Mouse (Mus musculus): Measurements from ENCODE around the gene Acsbg2. TPM values are rescaled to one million over a fixed set of nuclear protein-coding genes. Genes with fewer than 3 reads are reported as not detected.

Gene Acsbg2
- polyA plus RNA-seq (2014; fragmentation: Illumina TruSeq; extraction: RNeasy Lipid Tissue Mini Kit (QIAGEN cat#74804); ENCODE audit: low read depth, low replicate concordance), result 42.7 TPM

DNA sequence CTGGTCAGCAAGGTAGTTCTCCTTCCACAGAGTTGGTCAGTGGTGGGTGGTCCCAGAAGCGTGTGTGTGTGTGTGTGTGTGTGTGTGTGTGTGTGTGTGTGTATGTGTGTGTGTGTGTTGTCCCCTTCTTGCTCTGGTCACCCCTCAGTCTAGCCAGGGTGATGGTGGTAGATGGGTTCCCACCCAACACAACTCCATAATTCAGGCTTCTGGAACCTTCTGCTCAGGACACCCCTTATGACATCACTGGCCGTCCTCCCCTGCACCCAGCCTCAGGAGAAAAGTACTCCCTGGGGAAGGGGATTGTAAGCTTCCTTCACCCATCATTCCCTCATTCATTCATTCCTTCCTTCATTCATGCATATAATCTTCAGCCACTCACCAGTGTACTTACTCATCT, at the start of gene Acsbg2:
Gene Acsbg2, minus strand, starts transcription at position 211 of the 400 bp plus-strand sequence.

DNA sequence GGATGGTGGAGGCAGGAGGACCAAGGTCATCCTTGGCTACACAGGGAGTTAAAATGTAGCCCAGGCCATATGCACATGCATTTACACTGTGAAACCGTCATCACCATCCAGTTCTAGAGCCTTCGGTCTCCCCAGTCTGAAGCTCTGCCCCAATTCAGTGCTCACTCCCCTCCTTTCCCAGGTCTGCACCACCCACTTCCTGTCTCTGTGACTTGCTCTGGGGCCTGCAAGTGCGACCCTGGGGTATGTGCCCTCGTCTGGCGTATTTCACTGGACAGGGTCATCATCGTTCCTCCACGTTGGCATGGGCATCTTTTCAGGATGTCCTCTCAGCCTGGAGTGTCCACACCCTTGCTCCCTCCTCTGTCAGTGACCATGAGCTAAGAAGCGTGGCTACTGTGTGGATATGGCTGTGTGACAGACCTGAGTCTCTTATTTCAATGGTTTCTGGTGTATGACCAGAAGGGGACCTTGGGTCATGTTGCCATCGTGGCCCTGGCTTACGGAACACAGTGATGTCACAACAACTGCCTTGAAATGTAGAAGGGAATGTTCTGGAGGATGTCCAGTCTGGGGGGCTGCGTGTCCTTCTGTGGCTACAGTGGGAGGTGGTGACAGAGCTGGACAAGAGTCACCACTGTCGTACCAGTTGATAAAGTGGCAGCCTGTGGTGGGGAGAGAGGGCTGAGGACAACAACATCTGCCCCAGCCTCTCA, 847 bp upstream of the Acsbg2 start, which contains the start of gene 1700061G19Rik:
Gene 1700061G19Rik, plus strand, starts transcription at position 542 of the 716 bp plus-strand sequence.

DNA sequence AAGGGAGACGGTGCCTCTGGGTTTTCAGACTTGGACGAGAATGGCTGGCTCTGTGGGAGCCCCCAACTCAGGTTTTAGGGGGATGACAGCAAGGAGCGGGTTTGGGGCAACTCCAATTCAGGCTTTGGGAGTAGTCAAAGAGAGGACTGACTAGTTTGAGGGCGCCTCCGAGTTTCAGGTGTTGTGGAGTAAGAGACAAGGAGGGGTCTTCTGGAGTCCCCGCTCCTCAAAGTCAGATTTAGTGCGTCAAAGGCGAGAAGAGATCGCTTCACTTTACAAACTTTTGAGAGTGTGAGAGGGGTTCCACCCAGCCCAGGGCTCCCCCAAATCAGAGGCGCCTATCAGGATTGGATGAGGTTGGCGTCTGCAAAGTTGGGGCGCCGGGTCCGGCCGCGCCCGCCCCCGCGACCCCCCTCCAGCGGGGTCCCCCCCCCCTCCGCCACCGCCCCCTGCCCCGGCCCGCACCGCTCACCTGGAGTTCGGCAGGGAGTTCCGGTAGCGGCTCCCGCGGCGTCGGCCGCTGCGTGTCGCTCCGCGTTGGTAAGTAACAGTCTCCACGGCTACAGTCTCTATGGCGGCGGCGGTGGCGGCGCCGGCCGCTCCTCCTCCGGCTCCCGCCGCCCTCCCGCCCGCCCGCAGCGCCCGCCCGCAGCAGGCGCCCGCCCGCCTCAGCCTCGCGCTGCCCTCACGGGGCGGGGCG, 43.7 kb downstream of the Acsbg2 start, which contains the start of gene Rfx2:
Gene Rfx2, minus strand, starts transcription at position 603 of the 700 bp plus-strand sequence.

Other genes with a start within 250 kb of the Acsbg2 start
- gene Lonp1, start 247.6 kb downstream of the Acsbg2 start, polyA plus RNA-seq (2014; fragmentation: Illumina TruSeq; extraction: RNeasy Lipid Tissue Mini Kit (QIAGEN cat#74804); ENCODE audit: low read depth, low replicate concordance), result 1.8 TPM
- 111 TPM for gene Catsperd, start 246.3 kb downstream of the Acsbg2 start, polyA plus RNA-seq (2014; fragmentation: Illumina TruSeq; extraction: RNeasy Lipid Tissue Mini Kit (QIAGEN cat#74804); ENCODE audit: low read depth, low replicate concordance)
- 4.0 TPM for gene Ranbp3, start 201.2 kb downstream of the Acsbg2 start, polyA plus RNA-seq (2014; fragmentation: Illumina TruSeq; extraction: RNeasy Lipid Tissue Mini Kit (QIAGEN cat#74804); ENCODE audit: low read depth, low replicate concordance)
- gene Ndufa11, start 156.7 kb downstream of the Acsbg2 start, polyA plus RNA-seq (2014; fragmentation: Illumina TruSeq; extraction: RNeasy Lipid Tissue Mini Kit (QIAGEN cat#74804); ENCODE audit: low read depth, low replicate concordance), result not detected
- gene Vmac, start 156.4 kb downstream of the Acsbg2 start, polyA plus RNA-seq (2014; fragmentation: Illumina TruSeq; extraction: RNeasy Lipid Tissue Mini Kit (QIAGEN cat#74804); ENCODE audit: low read depth, low replicate concordance), result 3.3 TPM
- not detected for gene Nrtn, start 116.9 kb downstream of the Acsbg2 start, polyA plus RNA-seq (2014; fragmentation: Illumina TruSeq; extraction: RNeasy Lipid Tissue Mini Kit (QIAGEN cat#74804); ENCODE audit: low read depth, low replicate concordance)
- 1.3 TPM for gene Dus3l, start 109.7 kb downstream of the Acsbg2 start, polyA plus RNA-seq (2014; fragmentation: Illumina TruSeq; extraction: RNeasy Lipid Tissue Mini Kit (QIAGEN cat#74804); ENCODE audit: low read depth, low replicate concordance)
- not detected for gene Prr22, start 104.2 kb downstream of the Acsbg2 start, polyA plus RNA-seq (2014; fragmentation: Illumina TruSeq; extraction: RNeasy Lipid Tissue Mini Kit (QIAGEN cat#74804); ENCODE audit: low read depth, low replicate concordance)
- 13.6 TPM for gene Rfx2, start 43.4 kb downstream of the Acsbg2 start, polyA plus RNA-seq (2014; fragmentation: Illumina TruSeq; extraction: RNeasy Lipid Tissue Mini Kit (QIAGEN cat#74804); ENCODE audit: low read depth, low replicate concordance)
- gene 1700061G19Rik, start 1.0 kb upstream of the Acsbg2 start, polyA plus RNA-seq (2014; fragmentation: Illumina TruSeq; extraction: RNeasy Lipid Tissue Mini Kit (QIAGEN cat#74804); ENCODE audit: low read depth, low replicate concordance), result 44.1 TPM
- gene Mllt1, start 61.0 kb upstream of the Acsbg2 start, polyA plus RNA-seq (2014; fragmentation: Illumina TruSeq; extraction: RNeasy Lipid Tissue Mini Kit (QIAGEN cat#74804); ENCODE audit: low read depth, low replicate concordance), result 1.9 TPM
- not detected for gene Acer1, start 107.7 kb upstream of the Acsbg2 start, polyA plus RNA-seq (2014; fragmentation: Illumina TruSeq; extraction: RNeasy Lipid Tissue Mini Kit (QIAGEN cat#74804); ENCODE audit: low read depth, low replicate concordance)
- gene Clpp, start 115.9 kb upstream of the Acsbg2 start, polyA plus RNA-seq (2014; fragmentation: Illumina TruSeq; extraction: RNeasy Lipid Tissue Mini Kit (QIAGEN cat#74804); ENCODE audit: low read depth, low replicate concordance), result 0.98 TPM
- gene Alkbh7, start 122.9 kb upstream of the Acsbg2 start, polyA plus RNA-seq (2014; fragmentation: Illumina TruSeq; extraction: RNeasy Lipid Tissue Mini Kit (QIAGEN cat#74804); ENCODE audit: low read depth, low replicate concordance), result 2.4 TPM
- not detected for gene Pspn, start 125.6 kb upstream of the Acsbg2 start, polyA plus RNA-seq (2014; fragmentation: Illumina TruSeq; extraction: RNeasy Lipid Tissue Mini Kit (QIAGEN cat#74804); ENCODE audit: low read depth, low replicate concordance)
- gene Gtf2f1, start 136.8 kb upstream of the Acsbg2 start, polyA plus RNA-seq (2014; fragmentation: Illumina TruSeq; extraction: RNeasy Lipid Tissue Mini Kit (QIAGEN cat#74804); ENCODE audit: low read depth, low replicate concordance), result 22.5 TPM
- gene Gm17949, start 137.0 kb upstream of the Acsbg2 start, polyA plus RNA-seq (2014; fragmentation: Illumina TruSeq; extraction: RNeasy Lipid Tissue Mini Kit (QIAGEN cat#74804); ENCODE audit: low read depth, low replicate concordance), result 1.6 TPM
- gene Khsrp, start 157.1 kb upstream of the Acsbg2 start, polyA plus RNA-seq (2014; fragmentation: Illumina TruSeq; extraction: RNeasy Lipid Tissue Mini Kit (QIAGEN cat#74804); ENCODE audit: low read depth, low replicate concordance), result 6.2 TPM
- gene Slc25a41, start 167.2 kb upstream of the Acsbg2 start, polyA plus RNA-seq (2014; fragmentation: Illumina TruSeq; extraction: RNeasy Lipid Tissue Mini Kit (QIAGEN cat#74804); ENCODE audit: low read depth, low replicate concordance), result 3.7 TPM
- gene Crb3, start 184.7 kb upstream of the Acsbg2 start, polyA plus RNA-seq (2014; fragmentation: Illumina TruSeq; extraction: RNeasy Lipid Tissue Mini Kit (QIAGEN cat#74804); ENCODE audit: low read depth, low replicate concordance), result 0.41 TPM
- gene Slc25a23, start 185.4 kb upstream of the Acsbg2 start, polyA plus RNA-seq (2014; fragmentation: Illumina TruSeq; extraction: RNeasy Lipid Tissue Mini Kit (QIAGEN cat#74804); ENCODE audit: low read depth, low replicate concordance), result 2.7 TPM
- gene Dennd1c, start 204.1 kb upstream of the Acsbg2 start, polyA plus RNA-seq (2014; fragmentation: Illumina TruSeq; extraction: RNeasy Lipid Tissue Mini Kit (QIAGEN cat#74804); ENCODE audit: low read depth, low replicate concordance), result not detected
- gene Tubb4a, start 213.3 kb upstream of the Acsbg2 start, polyA plus RNA-seq (2014; fragmentation: Illumina TruSeq; extraction: RNeasy Lipid Tissue Mini Kit (QIAGEN cat#74804); ENCODE audit: low read depth, low replicate concordance), result not detected
- gene Tnfsf9, start 230.9 kb upstream of the Acsbg2 start, polyA plus RNA-seq (2014; fragmentation: Illumina TruSeq; extraction: RNeasy Lipid Tissue Mini Kit (QIAGEN cat#74804); ENCODE audit: low read depth, low replicate concordance), result not detected